Mouse (Mus musculus) gastrocnemius, postnatal 36 days (tissue): Measurements from ENCODE around the gene Adam1b. TPM values are rescaled to one million over a fixed set of nuclear protein-coding genes. Genes with fewer than 3 reads are reported as not detected.
"Not testable (repeated sequence)": the region's sequence is repeated elsewhere in the genome, so short reads cannot be mapped to it uniquely, and the experiment has no call there.

Experiments used
- DNase-seq, 2 experiments: peaks; one replicate each; pipeline ENCODE4 v3.0.0; 2022
- intact Hi-C: fragments of 180-260 bp; cut with DNase I; formaldehyde crosslinking; loops from one replicate; pipeline ENCODE4 v1.15.1; 2025
- total RNA-seq, 2 experiments: library from RNA; stranded (reverse); gene quantifications; 2 replicates each; pipeline ENCODE4 v1.2.3; 2021

The Adam1b gene
- total RNA-seq, 2 experiments from 2014 or later = not detected

DNA sequence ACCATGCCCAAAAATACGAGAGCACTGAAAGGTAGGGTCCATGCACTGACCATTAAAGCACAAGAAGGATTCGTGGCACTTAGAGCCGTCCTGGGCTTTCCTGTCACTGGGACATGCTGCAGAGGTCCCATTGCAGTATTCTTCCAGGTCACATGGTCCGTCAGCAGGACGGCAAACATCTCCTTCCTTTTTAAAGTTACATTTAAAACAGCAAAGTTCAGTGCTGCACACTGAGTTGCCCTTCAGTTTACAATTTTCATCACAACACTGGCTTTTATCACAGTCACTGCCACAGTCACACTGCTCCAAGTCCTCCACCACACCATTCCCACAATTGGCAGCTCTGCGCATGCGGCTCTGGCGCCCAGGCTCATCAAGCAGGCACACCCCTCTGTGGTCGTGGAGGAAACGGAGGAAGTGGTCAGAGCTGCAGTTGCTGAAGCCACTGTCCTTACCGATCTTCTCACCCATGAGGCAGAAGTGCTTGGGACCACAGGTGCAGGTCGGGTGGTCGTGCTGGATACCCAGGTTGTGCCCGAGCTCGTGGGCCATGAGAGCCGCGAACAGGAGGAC lies 1.7 kb downstream of the Adam1b start:
- intact Hi-C loops = not testable (repeated sequence)

DNA sequence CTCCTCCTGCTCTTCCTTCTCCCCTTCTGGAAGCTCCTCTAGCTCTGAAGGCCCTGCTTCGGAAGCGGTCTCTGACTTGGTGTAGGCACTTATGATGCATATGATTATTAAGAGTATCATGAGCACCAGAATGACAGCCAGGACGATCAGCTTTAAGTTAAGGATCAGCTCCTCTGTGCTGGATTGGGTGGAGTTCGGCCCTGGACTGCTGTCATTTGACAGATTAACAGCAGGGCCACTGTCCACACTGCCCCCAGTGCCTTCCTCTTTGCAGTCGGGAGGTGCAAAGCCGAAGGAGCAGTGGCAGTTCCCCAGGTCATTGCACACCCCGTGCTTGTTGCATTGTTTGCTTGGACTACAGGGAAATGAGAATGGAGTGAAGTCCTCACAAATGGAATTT lies 2.5 kb downstream of the Adam1b start:
- intact Hi-C loops = no loop called here
- DNase-seq = no peak

More for the DNA sequence above, 1.7 kb downstream of the Adam1b start:
- not testable (repeated sequence) for DNase-seq

DNA sequence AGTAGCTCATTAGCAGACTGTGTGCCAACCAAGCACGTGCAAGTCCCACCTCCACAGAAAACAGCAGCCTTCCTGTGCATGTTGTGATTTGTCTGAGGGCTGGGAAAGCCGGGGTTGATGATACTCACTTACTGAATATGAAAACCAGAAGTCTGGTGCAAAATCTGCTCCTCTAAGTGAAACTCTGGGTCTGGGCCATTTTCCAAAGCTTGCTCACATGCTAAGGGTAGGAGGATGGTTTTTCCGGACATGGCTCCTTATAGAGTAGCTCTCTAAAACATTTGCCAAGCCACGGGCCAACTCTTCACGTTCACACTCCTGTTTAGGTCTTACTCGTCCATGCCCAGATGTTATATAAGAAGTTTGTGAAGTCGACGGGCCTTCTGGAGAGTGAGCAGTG lies 9.9 kb downstream of the Adam1b start:
- no peak for DNase-seq
- intact Hi-C loops = no loop called here

DNA sequence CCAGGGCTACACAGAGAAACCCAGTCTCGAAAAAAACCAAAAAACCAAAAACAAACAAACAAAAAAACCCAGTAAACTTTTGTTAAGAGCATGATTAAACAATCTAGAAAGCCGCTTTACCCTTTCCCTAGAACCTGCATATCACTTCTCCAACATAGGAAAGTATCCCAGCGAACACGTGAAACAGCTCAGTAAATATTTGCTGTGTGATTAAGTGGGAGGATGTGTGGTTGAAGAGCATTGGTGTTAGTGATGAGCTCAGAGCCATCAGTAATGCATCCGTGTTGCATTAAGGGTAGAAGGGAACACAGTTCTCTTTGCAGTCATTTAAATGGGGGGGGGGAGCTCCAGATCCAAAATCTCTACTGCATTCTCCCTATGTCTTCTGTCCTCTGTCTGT lies 18.4 kb downstream of the Adam1b start:
- intact Hi-C loops = no loop called here
- DNase-seq = no peak

DNA sequence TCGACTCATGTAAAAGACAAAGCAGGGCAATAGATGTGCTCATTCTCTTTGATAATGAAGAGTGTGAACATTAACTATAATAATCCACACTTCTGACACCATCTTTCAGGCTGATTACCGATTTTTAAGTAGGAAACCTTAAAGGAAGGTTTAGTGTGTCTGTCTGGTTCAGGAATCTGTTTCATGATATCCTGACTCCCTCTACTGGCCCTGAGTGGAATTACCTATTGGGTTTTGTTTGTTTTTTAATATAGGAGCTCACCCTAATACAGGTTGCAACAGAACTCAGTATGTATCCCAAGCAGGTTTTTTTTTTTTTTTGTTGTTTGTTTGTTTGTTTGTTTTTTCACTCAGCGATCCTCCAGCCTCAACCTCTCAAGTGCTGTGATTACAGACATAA lies 25.6 kb downstream of the Adam1b start:
- intact Hi-C loops = loop anchor here (5.0 kb wide), 1 partner anchor 35 kb away; no protein-coding TSS in a partner anchor
- DNase-seq = no peak

DNA sequence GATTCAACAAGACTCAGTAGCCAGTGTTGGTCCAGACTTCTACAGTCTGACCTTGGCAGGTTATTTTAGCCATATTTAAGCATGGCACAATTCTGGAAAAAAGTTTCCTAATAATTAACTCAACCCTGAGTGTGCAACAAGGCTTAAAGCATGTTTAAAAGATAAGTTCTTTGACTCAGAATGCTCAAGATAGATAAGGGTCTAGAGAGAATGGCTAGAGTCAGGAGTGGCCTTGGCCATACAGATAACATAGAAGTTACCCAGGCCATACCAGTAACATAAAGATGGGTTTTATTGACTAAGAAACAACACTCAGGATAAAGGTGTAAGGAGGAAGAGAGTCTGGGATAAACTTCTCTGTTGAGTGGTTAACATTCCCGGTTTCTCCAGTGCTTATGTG lies 27.2 kb downstream of the Adam1b start:
- intact Hi-C loops = loop anchor here (5.0 kb wide), 1 partner anchor 34 kb away; no protein-coding TSS in a partner anchor
- DNase-seq = no peak

DNA sequence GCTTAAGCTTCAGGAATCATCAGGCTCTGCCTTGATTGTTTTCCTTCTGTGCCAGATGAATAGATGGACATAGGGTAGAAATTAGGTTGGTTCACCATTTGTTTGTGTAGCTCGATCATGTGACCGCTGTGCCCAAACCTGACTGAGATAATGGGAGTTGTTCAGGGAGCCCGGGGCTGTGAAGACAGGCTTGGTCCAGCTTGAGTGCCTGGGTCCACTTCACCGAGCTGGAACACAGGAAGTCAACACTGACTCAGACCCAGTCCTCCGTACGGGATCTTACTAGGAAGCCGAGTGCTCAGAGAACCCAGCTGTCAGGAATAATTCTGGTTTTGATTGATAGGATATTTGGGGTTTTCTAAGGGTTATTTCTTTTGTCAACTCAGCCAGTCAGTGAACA lies 28.6 kb downstream of the Adam1b start:
- intact Hi-C loops = loop anchor here (5.0 kb wide), 1 partner anchor 32 kb away; no protein-coding TSS in a partner anchor
- no peak for DNase-seq

DNA sequence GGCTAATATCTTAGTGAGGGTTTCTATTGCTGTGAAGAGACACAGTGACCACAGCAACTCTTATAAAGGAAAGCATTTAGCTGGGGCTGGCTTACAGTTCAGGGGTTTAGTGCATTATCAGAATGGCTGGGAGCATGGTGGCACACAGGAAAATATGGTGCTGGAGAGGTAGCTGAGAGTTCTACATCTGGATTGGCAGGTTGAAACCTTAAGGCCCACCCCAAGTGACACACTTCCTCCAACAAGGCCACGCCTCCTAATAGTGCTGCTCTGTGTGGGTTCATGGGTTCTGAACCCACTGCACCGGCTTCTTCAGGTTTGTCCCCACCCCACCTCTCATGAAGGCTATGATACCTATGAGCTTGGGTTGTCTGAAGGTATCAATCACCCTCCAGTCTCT lies 30.8 kb downstream of the Adam1b start:
- DNase-seq = no peak
- intact Hi-C loops = no loop called here

DNA sequence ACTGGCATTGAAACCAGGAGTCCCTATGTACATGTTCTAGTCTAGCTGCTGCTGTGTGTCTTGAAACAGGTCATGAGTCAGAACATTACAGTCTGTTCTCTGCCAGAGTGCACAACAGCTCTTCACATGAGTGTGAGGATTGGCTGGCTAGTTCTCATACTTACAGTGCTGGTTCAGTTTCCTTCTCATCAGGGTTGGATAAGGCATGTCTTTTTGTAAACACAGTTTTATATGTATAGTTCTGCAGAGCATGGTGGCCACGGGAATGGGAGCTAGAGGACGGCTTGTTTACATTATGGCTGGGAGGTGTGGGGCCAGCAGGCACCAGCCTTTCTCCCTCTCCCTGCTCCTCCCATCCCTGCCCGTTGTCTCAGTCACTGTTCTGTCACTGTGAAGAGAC lies 33.7 kb downstream of the Adam1b start:
- no peak for DNase-seq
- intact Hi-C loops = no loop called here

DNA sequence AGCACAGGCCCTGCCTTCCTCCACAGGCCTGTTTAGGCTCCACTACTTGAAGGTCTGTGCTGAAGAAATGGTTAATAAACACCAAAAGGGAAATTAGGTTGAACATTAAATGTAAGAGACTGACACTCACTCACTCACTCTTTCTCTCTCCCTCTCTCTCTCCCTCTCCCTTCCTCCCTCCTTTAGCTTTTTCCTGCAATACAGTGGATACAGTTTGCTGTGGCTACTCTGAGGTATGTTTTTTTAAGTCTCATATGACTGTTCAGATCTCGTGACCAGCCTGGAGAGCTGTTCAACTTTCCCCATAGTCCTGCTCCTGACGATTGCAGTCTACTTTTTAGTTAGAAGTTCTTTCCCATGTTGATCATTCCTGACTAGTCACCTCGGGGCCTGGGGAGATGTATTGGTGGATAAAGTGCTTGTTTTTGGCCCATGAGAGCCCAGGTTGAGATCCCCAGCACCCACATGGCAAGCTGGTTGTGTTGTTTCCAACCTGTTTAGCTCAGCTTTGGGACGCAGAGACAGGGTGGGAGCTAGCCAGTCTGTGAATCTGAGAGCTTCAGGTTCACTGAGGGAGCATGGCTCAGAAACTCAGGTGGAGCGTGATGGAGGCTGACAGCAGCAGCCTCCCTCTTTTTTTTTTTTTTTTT lies 39.5 kb downstream of the Adam1b start:
- DNase-seq = no peak
- intact Hi-C loops = no loop called here

DNA sequence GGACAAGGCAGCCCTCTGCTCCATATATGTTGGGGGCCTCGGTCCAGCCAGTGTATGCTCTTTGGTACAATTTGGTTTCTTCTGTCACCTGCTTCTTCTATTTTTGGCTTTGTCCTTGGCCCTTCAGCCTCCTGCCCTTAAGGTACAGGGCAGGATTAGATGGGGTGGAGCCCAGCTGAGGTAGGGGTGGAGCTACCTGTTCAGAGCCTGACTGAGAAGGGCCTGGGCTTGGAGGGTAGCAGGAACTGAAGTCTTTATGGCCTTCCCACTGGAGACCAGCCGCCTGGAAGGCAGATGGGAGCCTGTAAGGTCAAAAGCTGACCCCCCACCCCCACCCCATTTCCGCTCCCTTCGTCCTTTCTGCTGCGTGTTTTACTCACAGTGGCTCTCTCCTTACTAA lies 40.3 kb downstream of the Adam1b start:
- no peak for DNase-seq
- intact Hi-C loops = no loop called here

DNA sequence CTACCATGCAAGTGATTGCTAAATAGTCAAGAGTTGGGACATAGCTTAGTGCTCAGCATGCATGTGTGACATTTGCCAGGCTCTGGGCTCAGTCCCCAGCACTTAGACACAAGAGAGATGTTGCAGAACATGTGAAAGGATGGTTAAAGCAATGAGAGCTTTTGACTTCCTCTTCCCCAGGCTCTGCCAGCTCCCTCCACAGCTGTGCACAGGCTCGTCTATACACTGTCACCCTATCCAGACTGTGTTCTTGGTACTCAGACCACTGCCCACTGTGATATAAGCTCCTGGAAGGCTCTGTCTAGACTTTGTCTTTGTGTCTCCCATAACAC lies 41.1 kb downstream of the Adam1b start:
- intact Hi-C loops = no loop called here
- DNase-seq = no peak

DNA sequence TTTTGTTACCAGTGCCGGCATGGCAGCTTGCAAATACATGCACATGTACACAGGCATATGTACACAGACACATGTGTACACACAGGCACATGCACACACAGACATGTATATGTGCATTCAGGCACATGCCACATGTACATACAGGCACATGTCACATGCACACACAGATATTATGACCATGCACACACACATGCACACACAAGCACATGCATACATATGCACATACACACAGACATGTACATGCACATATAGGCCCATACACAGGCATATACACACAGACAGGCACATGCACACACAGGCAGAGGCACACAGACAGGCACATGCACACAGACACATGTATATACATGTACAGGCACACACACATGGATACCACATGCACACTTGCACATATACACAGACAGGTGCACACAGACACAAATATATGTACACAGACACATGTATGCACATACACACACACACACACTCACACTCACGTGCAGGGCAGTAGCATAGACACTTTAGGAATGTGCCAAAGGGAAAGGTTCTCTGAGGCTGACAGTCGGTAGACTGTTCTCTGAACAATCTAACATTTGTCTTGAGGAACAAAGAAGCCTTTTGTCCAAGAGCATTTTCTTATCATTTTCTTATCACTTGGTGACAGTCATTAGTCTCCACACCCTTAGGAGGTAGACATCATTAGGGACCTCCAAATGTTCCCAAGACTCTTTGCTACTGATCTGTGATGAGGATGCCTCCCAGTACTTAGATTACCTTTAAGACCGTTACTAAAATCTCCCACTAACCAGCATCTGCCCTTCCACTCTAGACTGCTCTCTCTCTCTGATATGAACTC lies 41.7 kb downstream of the Adam1b start:
- no peak for DNase-seq
- intact Hi-C loops = no loop called here

DNA sequence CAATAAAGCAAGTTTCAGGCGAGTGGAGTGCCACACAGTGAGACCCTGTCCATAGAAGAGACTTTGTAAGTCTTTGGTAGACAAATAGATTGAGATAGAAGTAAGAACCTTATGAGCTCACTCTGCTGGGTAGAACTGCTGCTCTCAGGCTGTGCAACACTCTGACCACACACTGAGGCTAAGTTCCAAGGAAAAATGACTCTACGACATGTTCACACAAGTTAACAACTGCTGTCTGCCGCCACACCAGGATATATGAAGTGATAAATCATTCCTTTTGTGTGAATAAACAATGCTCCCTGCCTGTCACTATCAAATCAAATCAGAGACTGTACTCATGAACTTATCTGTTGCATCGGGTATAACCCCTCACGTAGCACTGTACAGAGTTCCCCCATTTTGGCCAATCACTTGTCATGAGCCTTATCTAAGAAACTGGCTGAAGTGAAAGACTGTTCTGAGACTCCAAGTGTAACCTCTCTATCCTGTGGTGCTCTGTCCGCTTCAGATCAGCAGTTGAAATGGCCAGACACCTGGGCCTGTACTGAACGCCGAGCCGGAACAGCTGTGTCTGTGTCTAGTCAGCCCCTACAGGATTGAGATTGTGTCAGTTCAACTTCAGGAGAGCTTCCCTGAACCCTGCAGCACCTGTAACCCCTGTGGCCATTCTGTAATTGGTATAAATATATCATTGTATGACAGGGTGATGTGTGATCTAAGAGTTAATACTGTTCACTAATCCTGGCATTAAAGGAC lies 47.5 kb downstream of the Adam1b start:
- intact Hi-C loops = no loop called here
- DNase-seq = no peak

DNA sequence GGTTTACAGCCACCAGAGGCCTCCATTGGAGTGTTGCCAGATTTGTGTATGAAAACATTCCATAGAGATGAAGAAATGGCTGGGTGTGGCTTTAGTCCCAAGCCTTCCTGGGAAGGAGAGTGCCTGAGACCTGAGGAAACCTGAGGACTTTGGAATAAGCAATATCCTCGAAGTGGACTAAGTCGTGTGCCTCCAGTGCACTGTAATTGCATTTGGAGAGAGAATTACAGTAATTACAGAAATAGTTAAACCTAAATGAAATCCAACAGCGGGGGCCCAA lies 48.8 kb downstream of the Adam1b start:
- DNase-seq = no peak
- intact Hi-C loops = no loop called here

DNA sequence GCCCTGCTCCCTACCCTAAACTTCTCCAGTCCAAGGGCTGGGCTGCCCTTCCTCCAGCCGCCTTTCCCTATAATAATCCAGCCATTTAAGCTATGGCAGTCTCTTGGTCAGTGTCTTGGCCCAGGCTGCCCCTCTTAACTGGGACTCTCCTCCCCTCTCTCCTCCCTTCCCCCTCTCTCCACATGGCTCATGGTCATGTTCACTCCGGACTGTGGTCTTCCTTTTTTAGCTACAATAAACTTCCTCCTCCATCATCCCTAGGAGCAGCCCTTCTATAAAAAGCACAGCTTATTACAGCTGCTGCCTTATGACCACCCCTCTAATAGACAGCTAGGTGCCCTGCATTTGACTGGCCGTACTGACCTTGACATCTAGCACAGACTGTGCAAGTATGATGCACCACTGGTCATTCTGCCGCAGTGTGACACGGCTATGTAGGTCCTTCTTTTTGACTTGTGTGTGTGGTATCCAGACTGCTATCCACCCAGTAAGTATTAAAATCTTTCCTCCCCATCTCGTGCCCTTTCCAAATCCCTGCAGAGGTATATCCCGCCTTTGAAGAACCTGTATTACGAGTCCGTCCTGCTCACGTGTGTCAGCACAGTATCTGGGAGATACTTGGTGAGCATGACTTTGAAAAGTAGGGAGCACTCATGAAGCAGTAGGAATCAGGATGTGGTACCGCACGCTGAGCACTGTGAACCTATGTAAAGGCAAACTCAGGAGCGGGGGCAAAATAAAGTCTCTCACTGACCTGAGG lies 49.3 kb downstream of the Adam1b start:
- intact Hi-C loops = no loop called here
- DNase-seq = no peak

DNA sequence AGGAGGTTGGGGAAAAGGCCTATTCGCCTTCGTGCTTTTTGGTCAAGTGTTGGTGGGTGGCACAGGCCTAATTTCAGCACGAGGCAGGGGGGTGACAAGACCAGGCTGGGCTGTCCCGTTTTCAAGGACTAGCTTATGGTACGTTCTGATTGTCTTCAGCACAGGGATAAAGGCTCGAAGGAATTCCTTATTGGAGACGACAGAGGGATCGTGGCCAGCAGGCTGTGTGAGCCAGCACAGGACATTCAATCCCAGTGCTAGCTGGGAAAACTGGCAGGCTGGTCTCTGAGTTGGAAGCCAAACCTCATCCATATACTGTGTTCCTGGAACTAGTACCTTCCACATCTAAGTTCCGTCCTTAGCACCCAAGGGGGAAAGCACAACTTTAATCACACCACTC lies 50.3 kb downstream of the Adam1b start:
- intact Hi-C loops = no loop called here

DNA sequence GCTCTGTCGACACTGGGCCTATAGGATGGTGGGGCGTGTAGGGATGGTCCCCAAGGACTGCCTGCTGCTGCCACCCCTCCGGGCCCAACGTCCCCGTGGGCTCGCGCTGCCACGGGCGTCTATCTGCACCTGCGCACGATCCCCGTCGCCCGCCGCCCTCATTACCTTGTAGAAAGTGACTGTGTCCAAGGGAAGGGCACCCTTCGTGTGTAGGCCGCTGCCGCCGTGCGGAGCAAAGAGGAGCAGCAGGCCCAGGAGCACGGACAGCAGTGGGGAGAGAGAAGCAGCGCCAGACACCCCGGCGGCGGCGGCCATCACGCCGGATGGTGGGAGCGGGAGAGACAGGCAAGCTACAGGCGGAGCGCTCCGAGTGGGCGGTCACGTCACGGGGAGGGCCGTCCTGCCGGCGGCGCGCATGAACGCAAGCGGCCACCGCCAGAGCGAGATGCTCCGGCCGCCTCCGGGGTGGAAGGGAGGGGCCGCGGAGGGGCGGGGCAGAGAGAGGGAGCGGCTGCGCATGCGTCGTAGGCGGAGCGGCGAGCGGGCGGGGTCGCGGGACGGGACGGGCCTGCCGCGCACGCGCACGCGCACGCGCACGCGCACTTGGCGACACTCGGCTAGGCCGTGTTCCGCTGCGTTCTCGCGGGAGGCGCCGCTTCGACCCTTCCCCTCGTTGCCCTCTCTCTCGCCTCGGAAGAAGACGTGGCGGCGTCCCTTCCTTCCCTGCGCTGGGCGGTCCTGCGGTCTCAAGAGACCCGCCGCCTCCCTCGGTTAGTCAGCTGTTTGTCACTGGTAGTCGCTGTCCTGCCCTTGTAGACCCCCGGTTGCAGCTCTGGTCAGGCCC lies 51.0 kb downstream of the Adam1b start, which contains the start of gene Erp29:
Gene Erp29 (minus strand): TSS at position 481 of the 844 bp plus-strand sequence.
- DNase-seq = peak; percentile 98
- intact Hi-C loops = no loop called here

More for the DNA sequence above, 50.3 kb downstream of the Adam1b start:
- DNase-seq = peak in 1 of 2 experiments; percentile 50

DNA sequence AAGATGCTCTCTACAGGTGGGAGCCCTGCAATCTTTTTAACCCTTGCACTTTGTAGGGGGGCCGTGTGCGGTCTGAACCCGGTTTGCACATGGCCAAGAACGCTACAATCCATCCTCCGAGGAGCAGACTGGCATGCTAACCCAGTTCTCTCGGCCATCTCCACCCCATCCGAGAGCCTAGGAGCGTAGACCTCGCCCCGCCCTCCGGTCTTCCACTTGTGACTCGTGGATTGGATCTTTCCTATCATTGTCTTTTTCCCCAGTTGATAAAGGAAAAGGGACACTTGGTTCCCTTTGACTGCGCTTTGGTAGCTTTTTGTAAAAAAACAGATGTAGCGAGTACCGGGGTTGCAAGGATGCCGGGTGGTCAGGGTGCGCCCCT lies 51.6 kb downstream of the Adam1b start, which contains the start of gene Tmem116:
Gene Tmem116 (plus strand): TSS at position 250 of the 382 bp plus-strand sequence.
- DNase-seq = no peak
- intact Hi-C loops = no loop called here
